Mouse (Mus musculus) CH12.LX (cell line): Measurements from ENCODE around the gene Pld2. TPM values are rescaled to one million over a fixed set of nuclear protein-coding genes. Genes with fewer than 3 reads are reported as not detected.
A peak's percentile ranks its signal among the peaks of the same experiment; 100 is the strongest.

Source experiments
- DNase-seq: peaks from one replicate; pipeline ENCODE4 v3.0.0-alpha.2; 2013; ENCODE audit errors: extremely low read depth
- H3K27ac ChIP-seq: 2 replicates; pipeline ENCODE4 v1.5.1; 2012; ENCODE audit warnings: low read depth, mild to moderate bottlenecking, control low read depth, moderate library complexity; ENCODE audit not compliant: insufficient read depth
- H3K27me3 ChIP-seq: replicated peaks from 2 replicates; pipeline ENCODE3; 2012; ENCODE audit warnings: inconsistent platforms
- H3K36me3 ChIP-seq, 2 experiments: replicated peaks in 1 of 2; 2 replicates each; pipeline versions ENCODE3 to v1.6.1; 2012; ENCODE audit warnings: inconsistent platforms in 1 of 2, low read length in 1 of 2, mild to moderate bottlenecking in 1 of 2, mixed read lengths in 1 of 2, moderate library complexity in 1 of 2; ENCODE audit not compliant: control insufficient read depth in 1 of 2, insufficient read depth in 1 of 2
- H3K4me1 ChIP-seq, 2 experiments: 2 replicates each; pipeline ENCODE4 v1.6.1; 2012; ENCODE audit warnings: inconsistent platforms in 1 of 2, moderate library complexity in 1 of 2; ENCODE audit not compliant: insufficient read depth in 2 of 2, control insufficient read depth in 1 of 2
- H3K4me2 ChIP-seq: 2 replicates; pipeline ENCODE4 v1.6.1; 2012; ENCODE audit warnings: low read depth, mild to moderate bottlenecking, control low read depth; ENCODE audit not compliant: poor library complexity, insufficient read depth, severe bottlenecking
- H3K4me3 ChIP-seq, 3 experiments: fragments of 150-350 bp in 1 of 3; sonication (generic) in 1 of 3; replicated peaks in 1 of 3; 2 replicates each; pipeline versions ENCODE3 to v1.5.1; 2011 to 2012; ENCODE audit warnings: low read depth in 2 of 3, low read length in 2 of 3, mild to moderate bottlenecking in 2 of 3, moderate library complexity in 2 of 3, control low read depth in 1 of 3, improper control_type of control experiment in 1 of 3, inconsistent platforms in 1 of 3, mixed read lengths in 1 of 3; ENCODE audit not compliant: poor library complexity in 1 of 3
- H3K79me2 ChIP-seq: replicated peaks from 2 replicates; pipeline ENCODE4 v1.6.1; 2012; ENCODE audit warnings: mild to moderate bottlenecking, moderate library complexity; ENCODE audit not compliant: control insufficient read depth, poor library complexity, insufficient read depth, severe bottlenecking; ENCODE audit errors: extremely low read depth
- H3K9ac ChIP-seq: 2 replicates; pipeline ENCODE4 v1.6.1; 2012; ENCODE audit warnings: low read depth, mild to moderate bottlenecking, control low read depth, moderate library complexity; ENCODE audit not compliant: insufficient read depth
- H3K9me3 ChIP-seq: replicated peaks from 2 replicates; pipeline ENCODE3; 2012; ENCODE audit warnings: low read length, inconsistent platforms, mixed read lengths
- BHLHE40 ChIP-seq: IDR thresholded peaks from 2 replicates; pipeline ENCODE4 v1.6.1; 2011; ENCODE audit warnings: mild to moderate bottlenecking, low read depth, low read length, improper control_type of control experiment
- CHD1 ChIP-seq: IDR thresholded peaks from 2 replicates; pipeline ENCODE4 v1.6.1; 2012; ENCODE audit warnings: low read depth, low read length, improper control_type of control experiment, inconsistent platforms
- CHD2 ChIP-seq: IDR thresholded peaks from 2 replicates; pipeline ENCODE4 v1.6.1; 2011; ENCODE audit warnings: low read length, improper control_type of control experiment
- CTCF ChIP-seq, 2 experiments: IDR thresholded peaks in 1 of 2; conservative IDR thresholded peaks in 1 of 2; 2 replicates each; pipeline ENCODE4 v1.5.1; 2011 to 2012; ENCODE audit warnings: low read depth in 2 of 2, low read length in 2 of 2, improper control_type of control experiment in 1 of 2, inconsistent platforms in 1 of 2, mild to moderate bottlenecking in 1 of 2, moderate library complexity in 1 of 2
- E2F4 ChIP-seq: IDR thresholded peaks from 2 replicates; pipeline ENCODE4 v1.6.1; 2011; ENCODE audit warnings: low read depth, low read length, improper control_type of control experiment; ENCODE audit not compliant: insufficient replicate concordance
- ELF1 ChIP-seq: IDR thresholded peaks from 2 replicates; pipeline ENCODE4 v1.6.1; 2014; ENCODE audit warnings: low read depth, mild to moderate bottlenecking, inconsistent platforms, low read length, improper control_type of control experiment
- EP300 ChIP-seq: IDR thresholded peaks from 2 replicates; pipeline ENCODE4 v1.6.1; 2011; ENCODE audit warnings: low read length, improper control_type of control experiment
- ETS1 ChIP-seq: conservative IDR thresholded peaks from 2 replicates; pipeline ENCODE4 v1.6.1; 2012; ENCODE audit warnings: low read depth, mild to moderate bottlenecking, inconsistent platforms, low read length, improper control_type of control experiment, moderate library complexity
- GABPA ChIP-seq: IDR thresholded peaks from 2 replicates; pipeline ENCODE4 v1.6.1; 2012; ENCODE audit warnings: low read depth, low read length, improper control_type of control experiment, inconsistent platforms; ENCODE audit not compliant: insufficient replicate concordance
- HCFC1 ChIP-seq: IDR thresholded peaks from 2 replicates; pipeline ENCODE4 v1.6.1; 2012; ENCODE audit warnings: low read depth, mild to moderate bottlenecking, inconsistent platforms, low read length, improper control_type of control experiment
- IRF4 ChIP-seq: IDR thresholded peaks from 2 replicates; pipeline ENCODE4 v1.6.1; 2014; ENCODE audit warnings: low read depth, mild to moderate bottlenecking, inconsistent platforms, low read length, improper control_type of control experiment
- JUN ChIP-seq: IDR thresholded peaks from 2 replicates; pipeline ENCODE4 v1.6.1; 2011; ENCODE audit warnings: low read depth, mild to moderate bottlenecking, low read length, improper control_type of control experiment, moderate library complexity; ENCODE audit not compliant: insufficient read depth
- JUND ChIP-seq: conservative IDR thresholded peaks from 2 replicates; pipeline ENCODE4 v1.6.1; 2011; ENCODE audit warnings: low read depth, low read length, improper control_type of control experiment
- KAT2A ChIP-seq: IDR thresholded peaks from 2 replicates; pipeline ENCODE4 v1.6.1; 2012; ENCODE audit warnings: low read length, improper control_type of control experiment, inconsistent platforms; ENCODE audit not compliant: insufficient replicate concordance
- MAFK ChIP-seq: IDR thresholded peaks from 2 replicates; pipeline ENCODE4 v1.6.1; 2011; ENCODE audit warnings: low read length, improper control_type of control experiment; ENCODE audit not compliant: insufficient replicate concordance
- MAX ChIP-seq: IDR thresholded peaks from 2 replicates; pipeline ENCODE4 v1.6.1; 2011; ENCODE audit warnings: low read length, improper control_type of control experiment
- MAZ ChIP-seq: IDR thresholded peaks from 2 replicates; pipeline ENCODE4 v1.6.1; 2012; ENCODE audit warnings: low read depth, mild to moderate bottlenecking, inconsistent platforms, low read length, improper control_type of control experiment, moderate library complexity
- MEF2A ChIP-seq: IDR thresholded peaks from 2 replicates; pipeline ENCODE4 v1.6.1; 2014; ENCODE audit warnings: low read depth, mild to moderate bottlenecking, inconsistent platforms, low read length, improper control_type of control experiment, borderline replicate concordance
- MXI1 ChIP-seq: IDR thresholded peaks from 2 replicates; pipeline ENCODE4 v1.6.1; 2011; ENCODE audit warnings: mild to moderate bottlenecking, low read depth, low read length, improper control_type of control experiment
- MYC ChIP-seq: IDR thresholded peaks from 2 replicates; pipeline ENCODE4 v1.6.1; 2011; ENCODE audit warnings: low read depth, mild to moderate bottlenecking, improper control_type of control experiment, low read length
- NELFE ChIP-seq: IDR thresholded peaks from 2 replicates; pipeline ENCODE4 v1.6.1; 2011; ENCODE audit warnings: low read depth, low read length, improper control_type of control experiment
- NRF1 ChIP-seq: IDR thresholded peaks from 2 replicates; pipeline ENCODE4 v1.6.1; 2014; ENCODE audit warnings: low read depth, mild to moderate bottlenecking, inconsistent platforms, low read length, improper control_type of control experiment, moderate library complexity
- PAX5 ChIP-seq: IDR thresholded peaks from 2 replicates; pipeline ENCODE4 v1.6.1; 2012; ENCODE audit warnings: low read length, inconsistent platforms, mixed read lengths
- POLR2A ChIP-seq: IDR thresholded peaks from 2 replicates; pipeline ENCODE4 v1.6.1; 2011; ENCODE audit warnings: low read depth, mild to moderate bottlenecking, improper control_type of control experiment, low read length
- POLR2AphosphoS2 ChIP-seq: IDR thresholded peaks from 2 replicates; pipeline ENCODE4 v1.6.1; 2011; ENCODE audit warnings: low read depth, low read length, improper control_type of control experiment
- RAD21 ChIP-seq: IDR thresholded peaks from 2 replicates; pipeline ENCODE4 v1.6.1; 2011; ENCODE audit warnings: low read depth, mild to moderate bottlenecking, low read length, improper control_type of control experiment, moderate library complexity
- RCOR1 ChIP-seq: conservative IDR thresholded peaks from 2 replicates; pipeline ENCODE4 v1.6.1; 2012; ENCODE audit warnings: low read depth, mild to moderate bottlenecking, inconsistent platforms, low read length, improper control_type of control experiment
- SIN3A ChIP-seq: IDR thresholded peaks from 2 replicates; pipeline ENCODE4 v1.6.1; 2012; ENCODE audit warnings: low read length, improper control_type of control experiment, inconsistent platforms
- SMC3 ChIP-seq: IDR thresholded peaks from 2 replicates; pipeline ENCODE4 v1.6.1; 2011; ENCODE audit warnings: low read depth, low read length, improper control_type of control experiment
- TBP ChIP-seq: conservative IDR thresholded peaks from 2 replicates; pipeline ENCODE4 v1.6.1; 2011; ENCODE audit warnings: low read depth, low read length, improper control_type of control experiment
- TCF12 ChIP-seq: IDR thresholded peaks from 2 replicates; pipeline ENCODE4 v1.6.1; 2014; ENCODE audit warnings: low read depth, mild to moderate bottlenecking, inconsistent platforms, low read length, improper control_type of control experiment
- UBTF ChIP-seq: IDR thresholded peaks from 2 replicates; pipeline ENCODE4 v1.6.1; 2012; ENCODE audit warnings: low read depth, mild to moderate bottlenecking, inconsistent platforms, low read length, improper control_type of control experiment, moderate library complexity
- USF1 ChIP-seq: IDR thresholded peaks from 2 replicates; pipeline ENCODE4 v1.6.1; 2014; ENCODE audit warnings: low read depth, mild to moderate bottlenecking, inconsistent platforms, low read length, improper control_type of control experiment
- USF2 ChIP-seq: conservative IDR thresholded peaks from 2 replicates; pipeline ENCODE4 v1.6.1; 2011; ENCODE audit warnings: low read depth, low read length, improper control_type of control experiment
- ZC3H11A ChIP-seq: IDR thresholded peaks from 2 replicates; pipeline ENCODE4 v1.6.1; 2012; ENCODE audit warnings: low read depth, mild to moderate bottlenecking, inconsistent platforms, low read length, improper control_type of control experiment
- ZKSCAN1 ChIP-seq: IDR thresholded peaks from 2 replicates; pipeline ENCODE4 v1.6.1; 2012; ENCODE audit warnings: low read depth, inconsistent platforms, low read length, improper control_type of control experiment, borderline replicate concordance
- ZMIZ1 ChIP-seq: IDR thresholded peaks from 2 replicates; pipeline ENCODE4 v1.6.1; 2012; ENCODE audit warnings: low read depth, mild to moderate bottlenecking, inconsistent platforms, low read length, improper control_type of control experiment
- ZNF384 ChIP-seq: IDR thresholded peaks from 2 replicates; pipeline ENCODE4 v1.6.1; 2012; ENCODE audit warnings: low read depth, low read length, improper control_type of control experiment, inconsistent platforms
- dilution Hi-C: fragments of 300-500 bp; cut with MboI; formaldehyde crosslinking; loops from 2 replicates; pipeline ENCODE4 v1.14.3; 2020; ENCODE audit warnings: low sequenced_read_pairs; ENCODE audit not compliant: extremely low pct_unique_long_range_greater_than_20kb, extremely low pct_ligation_motif_present
- in situ Hi-C: fragments of 300-500 bp; cut with MboI; formaldehyde crosslinking; loops from 3 replicates; pipeline ENCODE4 v1.14.3; 2019; ENCODE audit warnings: low sequenced_read_pairs, low pct_ligation_motif_present, low pct_unique_long_range_greater_than_20kb, mixed read lengths
- polyA plus RNA-seq: library from polyadenylated mRNA; unstranded; fragments of >175 nt; gene quantifications from 2 replicates; pipeline ENCODE4 v1.2.1, GENCODE M21; 2012; ENCODE audit warnings: low read depth; ENCODE audit not compliant: insufficient read length
- total RNA-seq, 2 experiments: library from RNA; depleted of rRNA; stranded (reverse); fragments of 300-350 nt in 1 of 2; fragments of >200 nt in 1 of 2; gene quantifications; 2 replicates each; pipeline ENCODE4 v1.2.3; 2012 to 2014

The Pld2 gene
- total and polyA plus RNA-seq, 3 experiments = 3.4 to 6.7 (median 4.8) TPM

- peak overlapping the region; percentile 0 to 22 (median 22) for H3K4me3 ChIP-seq
- peak overlapping the region; percentile 70 for H3K4me2 ChIP-seq
- peak overlapping the region; percentile 79 for H3K27ac ChIP-seq
- peaks cover 20 to 69% of the 10 kb centered on the region in 2 experiments for H3K4me1 ChIP-seq
- no peaks in the 10 kb centered on the region for H3K27me3 ChIP-seq
- H3K9ac ChIP-seq = peak overlapping the region; percentile 56
- dilution Hi-C loops (no loop called here), in situ Hi-C loops (no loop called here)
- H3K36me3 ChIP-seq = no peaks in the 10 kb centered on the region
- TF ChIP-seq ELF1 (0 out of 2 replicates have a peak, but pooled peaks have one; percentile 36), ZMIZ1 (0 out of 2 replicates have a peak, but pooled peaks have one; percentile 55), TCF12 (peak; percentile 70; the same call in 1 of the 2 replicates), ETS1 (peak; percentile 85), IRF4 (peak; percentile 84), EP300 (peak; percentile 78), ZC3H11A (no peak), MAZ (peak; percentile 76), MAX (peak; percentile 61; the same call in 1 of the 2 replicates), POLR2AphosphoS2 (no peak), CHD2 (peak; percentile 77), HCFC1 (peak; percentile 34; the same call in 1 of the 2 replicates), NRF1 (no peak), E2F4 (0 out of 2 replicates have a peak, but pooled peaks have one; percentile 55), PAX5 (no peak), USF1 (no peak), TBP (no peak), MEF2A (peak; percentile 87; the same call in 1 of the 2 replicates), SIN3A (peak; percentile 79), CTCF (conservative IDR thresholded peaks at IDR 0.05 in 1 of 2, IDR thresholded peaks at IDR 0.05 in 1 of 2; ENCODE audit: low read depth in 2 of 2, low read length in 2 of 2) (no peak), POLR2A (no peak; the same call in 1 of the 2 replicates), SMC3 (no peak; the same call in 1 of the 2 replicates), BHLHE40 (peak; percentile 60), NELFE (0 out of 2 replicates have a peak, but pooled peaks have one; percentile 5), MYC (peak; percentile 62; the same call in 1 of the 2 replicates), ZNF384 (no peak), RAD21 (no peak), UBTF (no peak), JUND (peak; percentile 41; the same call in 1 of the 2 replicates), MAFK (peak; percentile 66; the same call in 1 of the 2 replicates), ZKSCAN1 (no peak), MXI1 (no peak), USF2 (no peak), CHD1 (peak; percentile 87; the same call in 1 of the 2 replicates), GABPA (no peak), RCOR1 (peak; percentile 78; the same call in 1 of the 2 replicates), JUN (no peak), KAT2A (0 out of 2 replicates have a peak, but pooled peaks have one; percentile 51)
- no peaks in the 10 kb centered on the region for H3K9me3 ChIP-seq
- DNase-seq = peak; percentile 75
- H3K79me2 ChIP-seq = no peaks in the 10 kb centered on the region
These were observed 27.0 kb upstream of the Pld2 start for GRCm38 (mm10) chr11:70512709-70513342.
